Mouse (Mus musculus) spleen, adult 2 months (tissue): ENCODE data around the gene Rab30.

Experiments used
- CTCF ChIP-seq: fragments of 200-500 bp; IDR thresholded peaks from 2 replicates; pipeline ENCODE4 v1.5.1; 2011; ENCODE audit warnings: mild to moderate bottlenecking, inconsistent platforms; ENCODE audit not compliant: insufficient read depth, insufficient read length, insufficient replicate concordance; ENCODE audit errors: extremely low read depth
- POLR2A ChIP-seq: fragments of 200-500 bp; IDR thresholded peaks from 2 replicates; pipeline ENCODE4 v1.6.1; 2011; ENCODE audit warnings: low read depth, low read length, inconsistent platforms

DNA sequence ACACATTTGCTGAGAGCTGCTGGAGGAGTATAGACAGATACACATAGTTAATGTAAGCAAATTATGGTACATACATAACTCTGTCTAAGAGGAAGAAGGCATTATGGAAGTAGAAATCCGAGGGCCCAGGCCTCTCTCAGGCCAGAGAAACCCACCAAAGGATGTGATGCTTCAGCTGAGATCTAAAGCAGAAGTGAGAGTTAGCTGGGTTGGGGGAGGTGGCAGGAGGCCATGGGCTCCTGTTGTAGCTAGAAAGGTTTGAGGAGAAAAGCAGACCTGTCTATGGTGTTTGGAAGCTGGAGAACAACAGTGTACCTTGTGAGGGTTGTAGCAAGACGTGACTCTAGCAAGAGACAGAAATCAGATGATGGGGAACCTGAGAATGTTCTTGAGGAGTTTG, 75.8 kb downstream of the Rab30 start:
- TF ChIP-seq CTCF (no peak), POLR2A (no peak)
